Mouse (Mus musculus): ENCODE data around the gene Pip4k2b. TPM values are rescaled to one million over a fixed set of nuclear protein-coding genes. Genes with fewer than 3 reads are reported as not detected.

Gene Pip4k2b
- polyA plus RNA-seq, 1 experiment from 2014 or later: 4.2 TPM

GRCm38 (mm10) chr11:97684766-97685165, 59.7 kb downstream of the Pip4k2b start:
- 0 out of 2 replicates have a peak overlapping the region, but pooled peaks have one; percentile 92 for H3K4me2 ChIP-seq
- H3K4me1 ChIP-seq: peaks cover 29% of the 10 kb centered on the region
- peaks cover 46% of the 10 kb centered on the region for H3K36me3 ChIP-seq (ENCODE audit: poor library complexity, severe bottlenecking)
- H3K9me3 ChIP-seq (replicated peaks): no peaks in the 10 kb centered on the region
- H3K27ac ChIP-seq: peak overlapping the region; percentile 35; the same call in 1 of the 2 replicates
- ATAC-seq: no peak
- H3K27me3 ChIP-seq: no peaks in the 10 kb centered on the region
- no peak overlapping the region; the same call in 1 of the 2 replicates for H3K9ac ChIP-seq
- WGBS: 39% methylated on average over 7 of the region's 7 CpGs
- H3K4me3 ChIP-seq: no peak overlapping the region

- Histone ChIP-seq H3K4me1 (peaks cover 29% of the 10 kb centered on the region), H3K36me3 (ENCODE audit: poor library complexity, severe bottlenecking) (peaks cover 46% of the 10 kb centered on the region), H3K4me2 (no peak overlapping the region), H3K4me3 (no peak overlapping the region), H3K9me3 (replicated peaks) (no peaks in the 10 kb centered on the region), H3K9ac (no peak overlapping the region), H3K27ac (no peak overlapping the region), H3K27me3 (no peaks in the 10 kb centered on the region)
- no peak for ATAC-seq
- 79% methylated on average over 6 of the region's 6 CpGs for WGBS
Observed at GRCm38 (mm10) chr11:97684063-97684680, 60.3 kb downstream of the Pip4k2b start.

- Histone ChIP-seq H3K9ac (no peak overlapping the region), H3K9me3 (replicated peaks) (no peaks in the 10 kb centered on the region), H3K27me3 (no peaks in the 10 kb centered on the region), H3K4me2 (no peak overlapping the region), H3K36me3 (ENCODE audit: poor library complexity, severe bottlenecking) (peaks cover 49% of the 10 kb centered on the region), H3K27ac (no peak overlapping the region), H3K4me1 (peaks cover 39% of the 10 kb centered on the region), H3K4me3 (no peak overlapping the region)
- WGBS: 70% methylated on average over 6 of the region's 6 CpGs
- no peak for ATAC-seq
Observed at GRCm38 (mm10) chr11:97682504-97683055, 61.9 kb downstream of the Pip4k2b start.

GRCm38 (mm10) chr11:97680430-97680829, 64.1 kb downstream of the Pip4k2b start:
- 65% methylated on average over 12 of the region's 12 CpGs for whole genome bisulfite sequencing
- H3K4me1 ChIP-seq: peaks cover 43% of the 10 kb centered on the region
- H3K27ac ChIP-seq: peak overlapping the region; percentile 38; the same call in 1 of the 2 replicates
- H3K9ac ChIP-seq: peak overlapping the region; percentile 38
- no peaks in the 10 kb centered on the region for H3K9me3 ChIP-seq (replicated peaks)
- H3K27me3 ChIP-seq: no peaks in the 10 kb centered on the region
- peak overlapping the region; percentile 7; the same call in 1 of the 2 replicates for H3K4me2 ChIP-seq
- no peak overlapping the region for H3K4me3 ChIP-seq
- ATAC-seq: 0 out of 2 replicates have a peak, but pooled peaks have one; percentile 3
- peaks cover 69% of the 10 kb centered on the region for H3K36me3 ChIP-seq (ENCODE audit: poor library complexity, severe bottlenecking)

GRCm38 (mm10) chr11:97678301-97678700, 66.2 kb downstream of the Pip4k2b start:
- 0 out of 2 replicates have a peak, but pooled peaks have one; percentile 39 for ATAC-seq

GRCm38 (mm10) chr11:97677842-97678241, 66.7 kb downstream of the Pip4k2b start:
- Histone ChIP-seq H3K27me3 (no peaks in the 10 kb centered on the region), H3K27ac (peak overlapping the region; percentile 31), H3K4me1 (peaks cover 35% of the 10 kb centered on the region), H3K4me2 (no peak overlapping the region), H3K9me3 (replicated peaks) (no peaks in the 10 kb centered on the region), H3K36me3 (ENCODE audit: poor library complexity, severe bottlenecking) (peaks cover 95% of the 10 kb centered on the region), H3K4me3 (no peak overlapping the region; the same call in 1 of the 2 replicates), H3K9ac (0 out of 2 replicates have a peak overlapping the region, but pooled peaks have one; percentile 21)
- ATAC-seq: no peak
- WGBS: 31% methylated on average over 8 of the region's 8 CpGs

More at GRCm38 (mm10) chr11:97678301-97678700, 66.2 kb downstream of the Pip4k2b start:
- no peaks in the 10 kb centered on the region for H3K9me3 ChIP-seq (replicated peaks)
- no peak overlapping the region for H3K4me2 ChIP-seq
- peaks cover 90% of the 10 kb centered on the region for H3K36me3 ChIP-seq (ENCODE audit: poor library complexity, severe bottlenecking)
- H3K27ac ChIP-seq: peak overlapping the region; percentile 31
- H3K27me3 ChIP-seq: no peaks in the 10 kb centered on the region
- 69% methylated on average over 15 of the region's 15 CpGs for WGBS
- peak overlapping the region; percentile 21; the same call in 1 of the 2 replicates for H3K9ac ChIP-seq
- H3K4me3 ChIP-seq: no peak overlapping the region
- H3K4me1 ChIP-seq: peaks cover 35% of the 10 kb centered on the region

- Histone ChIP-seq H3K9me3 (replicated peaks) (no peaks in the 10 kb centered on the region), H3K27me3 (no peaks in the 10 kb centered on the region), H3K27ac (peak overlapping the region; percentile 31), H3K4me2 (peak overlapping the region; percentile 3; the same call in 1 of the 2 replicates), H3K4me3 (no peak overlapping the region; the same call in 1 of the 2 replicates), H3K36me3 (ENCODE audit: poor library complexity, severe bottlenecking) (peaks cover 95% of the 10 kb centered on the region), H3K9ac (peak overlapping the region; percentile 54; the same call in 1 of the 2 replicates), H3K4me1 (peaks cover 35% of the 10 kb centered on the region)
- ATAC-seq: no peak
- 9% methylated on average over 15 of the region's 15 CpGs for WGBS
Observed at GRCm38 (mm10) chr11:97677381-97677780, 67.1 kb downstream of the Pip4k2b start.

- Histone ChIP-seq H3K4me1 (peaks cover 35% of the 10 kb centered on the region), H3K36me3 (ENCODE audit: poor library complexity, severe bottlenecking) (peaks cover 95% of the 10 kb centered on the region), H3K9ac (0 out of 2 replicates have a peak overlapping the region, but pooled peaks have one; percentile 22), H3K27ac (no peak overlapping the region), H3K4me2 (no peak overlapping the region), H3K27me3 (no peaks in the 10 kb centered on the region), H3K4me3 (no peak overlapping the region), H3K9me3 (replicated peaks) (no peaks in the 10 kb centered on the region)
- WGBS: 78% methylated on average over 15 of the region's 15 CpGs
- no peak for ATAC-seq
Observed at GRCm38 (mm10) chr11:97676050-97676754, 68.3 kb downstream of the Pip4k2b start.

- Histone ChIP-seq H3K4me1 (peaks cover 52% of the 10 kb centered on the region), H3K27ac (no peak overlapping the region), H3K4me2 (no peak overlapping the region), H3K27me3 (no peaks in the 10 kb centered on the region), H3K9ac (no peak overlapping the region), H3K9me3 (replicated peaks) (no peaks in the 10 kb centered on the region), H3K36me3 (ENCODE audit: poor library complexity, severe bottlenecking) (peaks cover 99% of the 10 kb centered on the region), H3K4me3 (no peak overlapping the region)
- 77% methylated on average over 11 of the region's 11 CpGs for WGBS
- no peak for ATAC-seq
Observed at GRCm38 (mm10) chr11:97673148-97673547, 71.4 kb downstream of the Pip4k2b start.

- WGBS: 47% methylated on average over 2 of the region's 2 CpGs
- H3K27me3 ChIP-seq: no peaks in the 10 kb centered on the region
- H3K4me1 ChIP-seq: peaks cover 32% of the 10 kb centered on the region
- H3K9ac ChIP-seq: no peak overlapping the region
- no peaks in the 10 kb centered on the region for H3K9me3 ChIP-seq (replicated peaks)
- no peak overlapping the region for H3K4me3 ChIP-seq
- peaks cover 98% of the 10 kb centered on the region for H3K36me3 ChIP-seq (ENCODE audit: poor library complexity, severe bottlenecking)
- no peak overlapping the region for H3K27ac ChIP-seq
- no peak for ATAC-seq
- H3K4me2 ChIP-seq: no peak overlapping the region
Observed at GRCm38 (mm10) chr11:97671177-97671527, 73.4 kb downstream of the Pip4k2b start.

GRCm38 (mm10) chr11:97670234-97671176, 74.0 kb downstream of the Pip4k2b start:
- peak overlapping the region; percentile 74; the same call in 1 of the 2 replicates for H3K27ac ChIP-seq

More at GRCm38 (mm10) chr11:97670234-97671176, 74.0 kb downstream of the Pip4k2b start:
- no peak overlapping the region for H3K9ac ChIP-seq
- H3K27me3 ChIP-seq: no peaks in the 10 kb centered on the region
- peaks cover 98% of the 10 kb centered on the region for H3K36me3 ChIP-seq (ENCODE audit: poor library complexity, severe bottlenecking)
- H3K4me1 ChIP-seq: peaks cover 29% of the 10 kb centered on the region
- 62% methylated on average over 13 of the region's 13 CpGs for WGBS
- no peak overlapping the region for H3K4me3 ChIP-seq
- no peaks in the 10 kb centered on the region for H3K9me3 ChIP-seq (replicated peaks)
- H3K4me2 ChIP-seq: peak overlapping the region; percentile 17; the same call in 1 of the 2 replicates
- no peak for ATAC-seq
